Mouse (Mus musculus) duodenum, adult 2 months (tissue): ENCODE results near the gene Foxa3. TPM values are rescaled to one million over a fixed set of nuclear protein-coding genes. Genes with fewer than 3 reads are reported as not detected.

Experiments
- polyA plus RNA-seq: library from polyadenylated mRNA; depleted of rRNA; stranded (reverse); fragments of >200 nt; gene quantifications from 2 replicates; pipeline ENCODE4 v1.2.3, GENCODE M21; 2012; ENCODE audit warnings: low replicate concordance; rRNA removed

Gene Foxa3
- polyA plus RNA-seq = 18.5 and 24.2 TPM in 2 replicates

DNA sequence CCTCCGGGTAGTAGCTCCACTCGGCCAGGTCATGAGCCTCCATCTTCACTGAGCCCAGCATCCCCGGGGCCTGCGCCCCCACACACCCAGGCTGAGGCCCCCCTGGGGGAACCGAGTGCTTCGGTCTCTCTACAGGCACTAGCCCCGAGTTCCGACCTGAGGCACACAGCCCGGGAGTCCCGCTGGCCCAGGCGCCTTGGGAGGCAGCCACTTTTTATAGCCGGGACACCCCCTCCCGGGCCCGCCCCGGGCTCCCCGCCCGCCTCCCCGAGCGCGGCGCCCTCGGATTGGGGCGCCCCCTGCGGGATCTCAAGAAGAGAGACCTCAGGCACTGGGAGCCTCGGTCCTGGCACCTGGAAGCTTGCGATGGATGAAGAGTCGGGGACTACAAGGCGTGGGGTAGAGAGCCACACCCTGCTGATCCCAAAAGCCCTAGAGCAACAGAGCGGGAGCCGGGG is at the start of gene Foxa3:
TSS of gene Foxa3 (minus strand) at position 182 of the 458 bp plus-strand sequence.

DNA sequence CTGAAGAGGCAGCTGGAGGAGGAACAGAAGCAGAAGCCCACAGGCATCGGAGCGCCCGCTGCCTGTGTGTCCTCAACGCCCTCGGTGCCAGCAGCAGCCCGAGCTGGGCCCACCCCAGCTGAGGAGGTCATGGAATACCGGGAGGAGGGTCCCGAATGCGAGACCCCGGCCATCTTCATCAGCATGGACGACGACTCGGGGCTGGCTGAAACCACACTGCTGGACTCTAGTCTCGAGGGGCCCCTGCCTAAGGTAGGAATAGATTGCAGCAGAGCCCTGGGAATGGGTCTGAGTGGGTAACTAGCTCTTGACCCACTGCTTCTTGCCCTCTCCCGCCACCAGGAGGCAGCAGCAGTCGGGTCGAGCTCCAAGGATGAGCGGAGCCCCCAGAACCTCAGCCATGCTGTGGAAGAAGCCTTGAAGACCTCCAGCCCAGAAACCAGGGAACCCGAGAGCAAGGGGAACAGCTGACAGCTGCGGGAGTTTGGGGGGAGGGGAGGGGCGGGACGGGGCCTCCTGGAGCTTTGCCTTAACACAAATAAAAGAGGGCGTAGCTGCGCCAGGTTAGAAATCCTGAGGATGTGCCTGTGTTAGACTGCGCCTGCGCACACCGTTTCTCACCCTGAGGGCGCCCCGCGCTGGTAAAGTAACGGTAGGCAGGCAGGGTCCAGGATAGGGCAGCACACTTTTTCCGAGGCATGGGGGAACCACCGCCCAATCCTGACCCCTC is 30.9 kb upstream of the Foxa3 start, which contains the start of gene Rsph6a:
TSS of gene Rsph6a (plus strand) at position 644 of the 730 bp plus-strand sequence.

DNA sequence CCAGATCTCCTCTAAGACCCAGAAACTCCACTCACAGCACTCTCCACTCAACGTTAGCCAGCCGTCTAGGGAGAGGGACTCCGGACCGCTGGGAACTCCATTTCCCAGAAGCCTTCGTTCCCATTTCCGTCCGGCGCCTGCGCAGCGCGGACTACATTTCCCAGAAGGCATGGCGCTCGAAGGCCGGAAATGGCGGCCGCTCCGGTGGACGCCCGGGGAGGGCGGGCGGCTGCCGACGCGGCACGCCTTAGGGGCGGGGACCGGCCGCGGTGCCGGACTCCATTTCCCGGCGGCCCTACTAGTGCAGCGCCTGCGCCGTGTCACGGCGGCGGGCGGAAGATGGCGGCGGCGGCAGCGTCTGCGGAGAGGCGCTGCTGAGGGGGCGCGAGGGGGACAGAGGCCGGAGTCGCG is 763 bp upstream of the Foxa3 start, which contains the start of gene Sympk:
TSS of gene Sympk (plus strand) at position 282 of the 411 bp plus-strand sequence.

DNA sequence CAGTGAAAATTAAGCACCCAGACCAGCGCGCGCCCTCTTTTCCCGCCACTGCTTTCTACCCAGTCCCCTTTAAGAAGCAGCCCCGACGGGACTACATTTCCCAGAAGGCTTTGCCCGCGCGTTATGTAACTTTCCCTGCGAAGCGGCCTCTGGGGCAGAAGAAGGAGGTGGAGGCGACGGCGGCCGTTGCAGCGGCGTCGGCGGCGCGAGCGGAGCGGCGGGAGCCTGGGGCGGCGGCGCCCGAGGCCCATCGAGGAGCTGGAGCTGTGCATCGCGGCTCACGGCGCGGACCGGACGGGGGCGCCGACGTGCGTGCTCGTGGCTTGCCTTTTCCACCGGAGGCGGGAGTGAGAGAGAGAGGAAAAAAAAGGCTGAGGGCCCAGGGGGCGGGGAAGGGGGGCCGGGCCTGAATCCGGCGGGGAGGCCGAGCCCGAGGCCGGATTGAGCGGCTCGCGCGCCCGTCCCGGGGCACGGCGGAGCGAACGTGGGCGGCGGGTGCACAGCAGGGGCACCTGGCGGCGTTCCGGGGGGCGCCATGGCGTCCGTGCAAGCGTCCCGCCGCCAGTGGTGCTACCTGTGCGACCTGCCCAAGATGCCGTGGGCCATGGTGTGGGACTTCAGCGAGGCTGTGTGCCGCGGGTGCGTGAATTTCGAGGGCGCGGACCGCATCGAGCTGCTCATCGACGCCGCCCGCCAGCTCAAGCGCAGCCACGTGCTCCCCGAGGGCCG is 19.3 kb downstream of the Foxa3 start, which contains the start of gene Irf2bp1:
TSS of gene Irf2bp1 (plus strand) at position 143 of the 729 bp plus-strand sequence.

DNA sequence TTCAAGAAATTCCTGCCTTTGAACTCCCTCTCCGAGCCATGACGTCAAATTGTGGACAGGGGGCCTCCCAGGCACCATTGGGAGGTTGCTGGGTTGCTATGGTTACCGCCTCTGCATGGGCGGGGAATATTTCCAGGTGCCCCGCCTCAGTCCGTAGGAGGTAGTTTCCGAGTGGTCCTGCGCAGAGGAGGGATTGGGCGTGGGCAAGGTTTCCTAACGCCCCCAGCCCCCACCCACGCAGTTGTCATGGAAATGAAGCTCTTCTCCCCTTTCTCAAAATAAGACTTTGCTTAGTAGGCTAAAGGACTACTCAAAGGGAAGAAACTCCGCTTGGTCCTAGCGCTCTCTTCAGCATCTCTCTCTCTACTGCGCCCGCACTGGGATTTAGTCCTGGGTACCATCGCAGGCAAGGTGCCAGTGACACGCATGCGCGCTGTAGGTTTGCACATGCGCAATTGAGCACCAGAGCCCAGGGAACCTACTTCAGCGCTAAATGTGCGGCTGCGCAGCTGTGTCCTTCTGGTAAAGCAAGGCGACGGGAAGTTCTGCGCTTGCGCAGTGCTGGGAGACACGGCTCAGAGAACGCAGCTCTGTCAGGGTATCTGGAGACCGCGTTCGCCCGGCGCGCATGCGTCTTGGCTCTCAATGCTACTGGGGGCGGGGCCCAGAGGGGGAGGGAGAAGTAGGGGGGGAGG is 32.6 kb downstream of the Foxa3 start, which contains the start of gene Mypop:
TSS of gene Mypop (plus strand) at position 645 of the 695 bp plus-strand sequence.

DNA sequence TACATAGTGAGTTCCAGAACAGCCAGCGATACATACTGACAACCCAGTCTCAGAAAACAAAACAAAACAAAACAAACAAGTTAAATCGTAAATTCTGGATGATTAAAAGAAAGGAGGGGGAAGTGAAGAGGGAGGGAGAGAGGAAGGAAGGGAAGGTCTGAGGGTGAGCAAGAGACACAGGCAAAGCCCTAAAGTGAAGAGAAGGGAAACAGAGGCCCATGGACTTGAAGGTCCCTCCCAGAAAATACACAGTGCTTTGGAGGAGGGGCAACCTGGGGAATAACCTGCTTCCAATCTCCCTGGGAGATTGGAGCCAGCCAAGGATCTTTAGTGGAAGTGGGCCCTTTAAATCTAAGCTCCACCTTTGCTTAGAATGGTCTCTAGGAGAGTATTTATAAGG is 36.2 kb downstream of the Foxa3 start, which contains the start of gene Nanos2:
TSS of gene Nanos2 (plus strand) at position 301 of the 400 bp plus-strand sequence.

Other genes with a start within 250 kb of the Foxa3 start
- gene Psg19, start 225.0 kb downstream of the Foxa3 start, polyA plus RNA-seq = not detected in 2 replicates
- 0.06 and 0.28 TPM in 2 replicates for gene Psg17, start 201.9 kb downstream of the Foxa3 start, polyA plus RNA-seq
- 1.4 and 2.9 TPM in 2 replicates for gene Mill2, start 183.6 kb downstream of the Foxa3 start, polyA plus RNA-seq
- gene Pglyrp1, start 152.2 kb downstream of the Foxa3 start, polyA plus RNA-seq = 561 and 1,240 TPM in 2 replicates
- 19.3 and 30.1 TPM in 2 replicates for gene Ccdc61, start 113.1 kb downstream of the Foxa3 start, polyA plus RNA-seq
- 0.37 and 0.51 TPM in 2 replicates for gene Nova2, start 97.7 kb downstream of the Foxa3 start, polyA plus RNA-seq
- not detected in 2 replicates for gene Nanos2, start 36.1 kb downstream of the Foxa3 start, polyA plus RNA-seq
- gene Mypop, start 32.3 kb downstream of the Foxa3 start, polyA plus RNA-seq = 3.6 and 3.9 TPM in 2 replicates
- 23.6 and 38.4 TPM in 2 replicates for gene Irf2bp1, start 19.5 kb downstream of the Foxa3 start, polyA plus RNA-seq
- gene Sympk, start 839 bp upstream of the Foxa3 start, polyA plus RNA-seq = 66.3 and 76.2 TPM in 2 replicates
- 0.05 TPM in 1 of 2 replicates, not detected in the other for gene Rsph6a, start 31.2 kb upstream of the Foxa3 start, polyA plus RNA-seq
- 16.6 and 18.3 TPM in 2 replicates for gene Dmwd, start 52.7 kb upstream of the Foxa3 start, polyA plus RNA-seq
- gene Dmpk, start 60.3 kb upstream of the Foxa3 start, polyA plus RNA-seq = 422 and 649 TPM in 2 replicates
- gene Six5, start 71.1 kb upstream of the Foxa3 start, polyA plus RNA-seq = 15.0 and 23.1 TPM in 2 replicates
- not detected in 2 replicates for gene Gm4969, start 94.8 kb upstream of the Foxa3 start, polyA plus RNA-seq
- gene Fbxo46, start 96.3 kb upstream of the Foxa3 start, polyA plus RNA-seq = 8.6 and 15.0 TPM in 2 replicates
- gene Qpctl, start 125.8 kb upstream of the Foxa3 start, polyA plus RNA-seq = 6.5 and 11.2 TPM in 2 replicates
- gene Snrpd2, start 126.2 kb upstream of the Foxa3 start, polyA plus RNA-seq = 6.2 and 7.1 TPM in 2 replicates
- gene Gipr, start 142.6 kb upstream of the Foxa3 start, polyA plus RNA-seq = 0.63 and 0.77 TPM in 2 replicates
- gene Eml2, start 152.9 kb upstream of the Foxa3 start, polyA plus RNA-seq = 20.3 and 22.0 TPM in 2 replicates
- 5.1 and 6.3 TPM in 2 replicates for gene Gpr4, start 189.0 kb upstream of the Foxa3 start, polyA plus RNA-seq
- 24.2 and 25.9 TPM in 2 replicates for gene Opa3, start 204.8 kb upstream of the Foxa3 start, polyA plus RNA-seq
- 436 and 468 TPM in 2 replicates for gene Vasp, start 248.3 kb upstream of the Foxa3 start, polyA plus RNA-seq